Mouse (Mus musculus) embryonic fibroblast, embryonic 13.5 days (primary cell): ENCODE results near the gene Cops9.

Experiments
- CTCF ChIP-seq: IDR thresholded peaks from 2 replicates; pipeline ENCODE4 v1.5.1; 2011; ENCODE audit warnings: mild to moderate bottlenecking, control low read depth, low read length, moderate library complexity, borderline replicate concordance; ENCODE audit not compliant: insufficient read depth
- POLR2A ChIP-seq: IDR thresholded peaks from 2 replicates; pipeline ENCODE4 v1.6.1; 2011; ENCODE audit warnings: low read depth, mild to moderate bottlenecking, control low read depth, low read length, moderate library complexity

DNA sequence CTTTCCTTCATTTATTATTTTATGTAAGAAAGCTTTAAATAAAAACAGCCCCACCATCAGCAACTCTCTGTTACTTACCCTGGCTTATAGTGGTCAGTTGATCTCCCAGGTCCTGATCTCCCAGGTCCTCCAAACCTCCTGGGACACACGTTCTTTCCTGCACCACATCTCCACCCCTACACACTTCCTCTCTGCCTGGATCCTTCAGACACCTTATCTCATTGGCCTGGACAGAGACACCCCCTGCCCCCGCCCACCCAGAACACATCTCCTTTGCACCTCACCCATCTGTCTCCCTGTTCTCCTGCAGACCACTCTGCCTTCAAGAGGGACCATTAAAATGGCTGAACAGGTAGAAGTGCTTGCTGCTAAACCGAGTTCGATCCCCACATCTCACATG is 5.2 kb upstream of the Cops9 start:
- TF ChIP-seq CTCF (no peak), POLR2A (no peak)
